Mouse (Mus musculus) embryonic facial prominence, embryonic 13.5 days (tissue): ENCODE results near the gene Commd9. TPM values are rescaled to one million over a fixed set of nuclear protein-coding genes. Genes with fewer than 3 reads are reported as not detected.

Source experiments
- polyA plus RNA-seq: library from polyadenylated mRNA; unstranded; fragments of >200 nt; fragmentation: Nextera tagmentation; extraction: Ambion mirVana; gene quantifications from 2 replicates; pipeline ENCODE4 v1.2.1, GENCODE M21; 2015

Gene Commd9
- polyA plus RNA-seq, 1 experiment from 2014 or later, result 69.1 TPM

Other genes with a start within 250 kb of the Commd9 start
- gene Rag1, start 236.7 kb upstream of the Commd9 start, polyA plus RNA-seq, result 0.10 and 0.12 TPM in 2 replicates
- gene B230118H07Rik, start 236.7 kb upstream of the Commd9 start, polyA plus RNA-seq, result 59.5 and 68.3 TPM in 2 replicates
- gene Traf6, start 207.8 kb upstream of the Commd9 start, polyA plus RNA-seq, result 8.8 and 10.2 TPM in 2 replicates
- gene Prr5l, start 3.2 kb upstream of the Commd9 start, polyA plus RNA-seq, result 25.7 and 34.1 TPM in 2 replicates